Mouse (Mus musculus) brown adipose tissue, adult 24 weeks (tissue): Measurements from ENCODE around the gene Mul1. TPM values are rescaled to one million over a fixed set of nuclear protein-coding genes. Genes with fewer than 3 reads are reported as not detected.

Experiments
- H3K27ac ChIP-seq: fragments of 200-500 bp; replicated peaks from 2 replicates; pipeline ENCODE4 v1.5.1; 2012; ENCODE audit warnings: low read depth, mild to moderate bottlenecking, low read length
- H3K4me1 ChIP-seq: fragments of 200-500 bp; 2 replicates; pipeline ENCODE4 v1.6.1; 2012; ENCODE audit warnings: low read length, mixed read lengths; ENCODE audit not compliant: control insufficient read depth, insufficient read depth, insufficient read length
- H3K4me3 ChIP-seq: fragments of 200-500 bp; 2 replicates; pipeline ENCODE4 v1.5.1; 2012; ENCODE audit warnings: low read depth, mild to moderate bottlenecking, low read length, moderate library complexity; ENCODE audit not compliant: insufficient read depth
- polyA plus RNA-seq: library from polyadenylated mRNA; stranded (reverse); fragments of >200 nt; gene quantifications from 2 replicates; pipeline ENCODE4 v1.2.4, GENCODE M21; 2012; ENCODE audit not compliant: missing spikeins, insufficient read depth, insufficient read length

Mul1 gene
- polyA plus RNA-seq, 1 experiment: 29.9 TPM

DNA sequence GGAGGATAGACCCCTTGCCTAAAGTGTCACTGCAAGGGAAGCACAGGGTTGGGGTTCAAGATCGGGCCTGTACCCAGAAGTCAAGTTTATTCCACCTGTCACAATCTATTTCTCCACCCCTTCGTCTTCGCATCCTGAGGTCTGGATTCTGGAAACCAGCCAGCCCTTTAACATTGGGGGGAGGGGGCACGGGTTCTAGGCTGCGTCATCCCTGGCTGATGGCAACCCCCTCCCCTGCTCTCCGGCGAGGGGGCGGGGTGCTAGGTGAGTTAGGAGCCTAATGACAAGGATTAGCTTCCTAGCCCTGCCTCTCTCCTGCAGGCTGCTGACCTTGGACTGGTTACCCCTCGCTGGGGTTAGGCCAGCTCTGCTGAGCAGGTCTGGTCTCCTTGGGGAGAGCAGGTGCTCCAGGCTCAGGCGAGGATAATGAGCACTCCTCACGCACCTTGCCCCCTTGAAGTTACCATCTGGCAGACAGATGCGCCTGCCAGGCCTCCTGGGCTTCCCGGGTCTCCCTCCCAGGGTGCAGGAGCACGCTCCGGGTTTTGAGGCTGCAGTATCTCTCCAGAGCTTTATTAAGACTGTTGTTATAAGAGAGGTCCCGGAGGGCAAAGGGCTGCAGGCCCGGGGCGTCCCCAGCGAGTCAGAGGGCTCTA, 18.8 kb downstream of the Mul1 start:
- H3K4me1 ChIP-seq: no peaks in the 10 kb centered on the region
- H3K4me3 ChIP-seq: peak overlapping the region; percentile 83
- H3K27ac ChIP-seq: no peak overlapping the region

DNA sequence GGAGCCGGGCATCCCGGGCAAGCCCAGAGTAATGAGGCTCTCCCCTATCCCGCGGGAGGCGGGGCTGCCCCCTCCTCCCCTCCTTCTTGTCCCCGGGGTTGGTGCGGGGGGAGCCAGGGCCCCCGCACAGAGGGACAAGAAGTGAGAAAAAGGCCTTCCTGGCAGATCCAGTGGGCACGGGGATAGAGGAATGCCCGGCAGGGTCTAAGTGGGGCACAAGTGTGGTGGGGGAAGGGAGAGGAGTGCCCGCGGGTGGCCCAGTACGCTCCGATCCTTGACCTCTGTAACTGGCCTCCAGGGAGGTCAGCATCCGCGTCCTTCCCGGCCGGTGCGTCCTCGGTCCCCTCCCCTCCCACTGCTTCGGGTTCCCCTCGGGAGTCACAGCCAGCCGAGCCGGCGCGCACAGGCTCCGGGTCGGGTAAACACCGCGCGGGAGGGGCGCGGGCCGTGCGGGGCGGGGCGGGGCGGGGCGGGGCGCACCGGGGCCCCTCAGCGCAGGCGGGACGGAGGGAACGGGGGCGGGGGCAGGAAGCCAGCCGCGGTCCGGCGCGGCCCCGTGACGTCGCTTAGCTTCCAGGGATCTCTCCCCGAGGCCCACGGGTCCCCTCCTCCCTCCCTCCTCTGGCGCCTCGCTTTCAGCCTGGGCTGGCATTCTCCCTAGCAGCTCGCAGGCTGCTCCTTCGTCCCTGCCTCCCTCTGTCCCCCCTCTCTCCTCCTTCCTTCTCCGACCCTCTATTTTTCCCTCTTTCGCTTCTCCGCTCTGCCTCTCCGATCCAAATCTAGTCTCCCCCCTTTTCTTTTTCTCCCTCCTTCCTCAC, 19.5 kb downstream of the Mul1 start, which contains the start of gene Camk2n1:
Gene Camk2n1, plus strand, starts transcription at position 562 of the 818 bp plus-strand sequence.
- Histone ChIP-seq H3K27ac (peak within 1 kb of the TSS; percentile 84), H3K4me1 (no peaks in the 10 kb centered on the region), H3K4me3 (peak within 1 kb of the TSS; percentile 83)

DNA sequence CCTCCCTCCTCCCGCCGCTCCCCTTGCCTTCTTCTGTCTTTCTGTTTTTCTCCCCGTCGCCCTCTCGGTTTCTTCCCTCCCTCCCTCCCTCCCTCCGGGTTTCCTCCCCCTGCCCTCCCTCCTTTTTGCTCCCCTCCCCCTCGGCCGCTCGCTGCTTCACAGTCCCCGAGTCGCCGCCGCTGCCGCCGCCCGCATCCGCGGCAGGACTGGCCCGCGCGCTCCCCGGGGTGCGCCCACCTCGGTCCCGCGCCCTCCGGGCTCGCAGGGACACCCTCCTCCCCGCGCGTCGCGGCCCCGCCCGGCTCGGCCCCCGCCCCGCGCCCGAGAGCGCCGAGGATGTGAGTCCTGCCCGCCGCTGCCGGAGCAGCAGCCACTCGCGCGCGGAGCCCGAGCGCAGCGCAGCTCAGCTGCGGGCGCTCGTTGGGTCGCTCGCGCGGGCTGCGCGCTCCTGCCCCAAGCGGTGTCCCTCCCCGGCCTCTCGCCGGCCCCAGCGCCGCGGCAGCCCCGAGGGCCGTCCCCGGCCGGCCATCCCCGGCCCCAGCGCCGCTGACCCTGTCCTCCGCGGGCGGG, 20.2 kb downstream of the Mul1 start:
- Histone ChIP-seq H3K4me3 (peak overlapping the region; percentile 83), H3K4me1 (no peaks in the 10 kb centered on the region), H3K27ac (peak overlapping the region; percentile 84)

DNA sequence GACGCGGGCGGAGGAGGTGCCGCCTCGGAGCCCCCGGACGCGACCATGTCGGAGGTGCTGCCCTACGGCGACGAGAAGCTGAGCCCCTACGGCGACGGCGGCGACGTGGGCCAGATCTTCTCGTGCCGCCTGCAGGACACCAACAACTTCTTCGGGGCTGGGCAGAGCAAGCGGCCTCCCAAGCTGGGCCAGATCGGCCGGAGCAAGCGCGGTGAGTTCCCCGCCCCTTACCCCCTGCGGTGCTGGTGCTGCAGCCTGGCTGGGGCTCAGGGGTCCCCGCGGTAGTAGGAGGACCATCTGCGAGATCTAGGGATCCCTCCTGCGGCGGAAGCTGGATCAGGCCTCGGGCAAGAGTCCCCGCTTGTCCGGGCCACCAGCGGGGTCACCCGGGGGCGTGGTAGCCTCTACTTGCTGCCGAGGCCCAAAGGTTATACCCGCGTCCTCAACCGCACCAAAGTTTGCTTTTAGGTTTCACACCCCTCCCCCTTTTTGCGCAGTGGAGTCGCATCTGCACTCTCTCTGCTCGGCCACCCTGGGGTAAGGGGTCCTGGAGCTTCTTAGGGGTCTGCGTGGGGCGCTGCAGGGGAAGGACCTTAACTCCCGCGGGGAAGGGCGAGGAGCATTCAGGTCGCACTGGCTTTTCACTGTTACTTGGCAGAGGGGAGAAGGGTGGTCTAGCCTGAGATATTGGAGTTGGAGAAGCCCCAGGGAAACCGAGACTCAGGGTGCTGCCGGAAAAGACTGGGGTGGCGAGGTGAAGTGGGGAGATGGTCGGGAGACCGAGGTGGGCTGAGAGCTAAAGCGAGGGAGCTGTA, 20.9 kb downstream of the Mul1 start:
- Histone ChIP-seq H3K27ac (no peak overlapping the region), H3K4me1 (no peaks in the 10 kb centered on the region), H3K4me3 (peak overlapping the region; percentile 83)

DNA sequence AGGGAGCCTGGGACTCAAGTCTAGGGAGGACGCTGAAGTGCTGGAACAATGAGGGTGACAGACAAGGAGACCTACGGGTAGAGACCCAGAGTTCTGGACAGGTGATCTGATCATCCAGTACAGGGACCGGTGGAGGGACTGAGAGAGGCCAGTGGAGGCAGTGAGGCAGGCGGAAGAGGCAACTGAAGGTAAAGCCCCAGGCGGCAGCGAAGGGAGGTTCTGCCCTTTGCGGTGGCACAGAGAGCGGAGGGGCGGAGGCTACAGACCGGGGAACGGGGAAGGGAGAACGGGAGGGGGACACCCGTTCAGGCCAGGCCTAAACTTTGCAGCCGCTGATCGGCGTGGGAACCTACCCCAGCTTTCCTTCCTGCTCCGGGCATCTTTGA, 21.5 kb downstream of the Mul1 start:
- no peak overlapping the region for H3K27ac ChIP-seq

DNA sequence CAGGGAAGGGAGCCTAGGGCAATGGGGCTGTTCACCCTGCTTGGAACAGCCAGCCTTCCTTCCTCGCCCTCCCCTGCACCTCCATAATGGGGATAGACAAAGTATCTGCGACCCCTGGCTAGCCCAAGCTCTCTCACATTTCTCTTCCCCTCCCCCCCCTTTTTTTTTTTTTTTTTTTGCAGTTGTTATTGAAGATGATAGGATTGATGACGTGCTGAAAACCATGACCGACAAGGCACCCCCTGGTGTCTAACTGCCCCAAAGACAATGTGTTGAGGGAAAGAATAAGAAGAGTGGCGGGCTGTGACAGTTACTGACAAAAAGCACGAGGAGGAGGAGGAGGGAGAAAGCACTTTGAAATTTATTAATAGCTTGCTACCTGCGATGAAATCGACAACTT, 22.1 kb downstream of the Mul1 start:
- H3K4me1 ChIP-seq: no peaks in the 10 kb centered on the region
- H3K27ac ChIP-seq: no peak overlapping the region
- H3K4me3 ChIP-seq: peak overlapping the region; percentile 83

More for the DNA sequence above, 21.5 kb downstream of the Mul1 start:
- Histone ChIP-seq H3K4me3 (peak overlapping the region; percentile 83), H3K4me1 (no peaks in the 10 kb centered on the region)

DNA sequence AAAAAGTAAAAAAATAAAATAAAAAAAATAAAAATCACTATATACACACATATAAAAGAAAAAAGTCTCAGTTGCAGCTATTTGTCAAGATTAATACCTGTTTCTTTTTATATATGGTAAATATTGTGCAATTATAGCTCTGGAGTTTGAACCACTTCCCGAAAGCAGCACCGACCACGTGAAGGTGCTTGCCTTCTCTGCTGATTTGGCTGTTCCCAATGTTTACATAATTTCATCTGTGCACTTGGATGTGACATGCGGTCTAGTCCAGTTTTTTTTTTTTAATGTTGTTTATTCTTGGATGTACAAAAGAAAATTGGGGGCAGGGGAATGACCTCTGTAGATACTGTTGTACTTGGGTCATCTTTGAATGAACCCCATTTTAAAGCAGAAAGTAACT, 22.6 kb downstream of the Mul1 start:
- Histone ChIP-seq H3K4me3 (no peak overlapping the region), H3K4me1 (no peaks in the 10 kb centered on the region), H3K27ac (no peak overlapping the region)

DNA sequence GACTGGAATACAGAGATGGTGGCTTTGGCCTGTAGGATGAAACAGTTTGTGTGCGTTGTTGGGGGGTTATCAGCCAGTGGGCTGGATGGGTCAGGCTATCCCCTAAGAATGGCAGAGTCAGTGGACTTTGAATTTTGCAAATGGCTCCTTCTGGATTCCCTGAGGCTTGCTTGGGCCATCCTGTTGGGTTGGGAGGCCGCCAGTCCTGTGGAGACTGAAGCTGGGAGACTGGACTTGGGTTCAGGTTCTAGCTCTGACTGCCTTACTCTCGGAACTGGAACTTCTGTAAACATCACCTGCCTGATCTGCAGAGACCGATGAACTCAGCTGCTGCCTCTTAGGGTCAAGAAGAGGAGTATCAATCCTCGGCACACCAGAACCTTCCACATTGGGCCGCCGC, 23.7 kb downstream of the Mul1 start:
- Histone ChIP-seq H3K4me3 (no peak overlapping the region), H3K4me1 (no peaks in the 10 kb centered on the region), H3K27ac (no peak overlapping the region)

DNA sequence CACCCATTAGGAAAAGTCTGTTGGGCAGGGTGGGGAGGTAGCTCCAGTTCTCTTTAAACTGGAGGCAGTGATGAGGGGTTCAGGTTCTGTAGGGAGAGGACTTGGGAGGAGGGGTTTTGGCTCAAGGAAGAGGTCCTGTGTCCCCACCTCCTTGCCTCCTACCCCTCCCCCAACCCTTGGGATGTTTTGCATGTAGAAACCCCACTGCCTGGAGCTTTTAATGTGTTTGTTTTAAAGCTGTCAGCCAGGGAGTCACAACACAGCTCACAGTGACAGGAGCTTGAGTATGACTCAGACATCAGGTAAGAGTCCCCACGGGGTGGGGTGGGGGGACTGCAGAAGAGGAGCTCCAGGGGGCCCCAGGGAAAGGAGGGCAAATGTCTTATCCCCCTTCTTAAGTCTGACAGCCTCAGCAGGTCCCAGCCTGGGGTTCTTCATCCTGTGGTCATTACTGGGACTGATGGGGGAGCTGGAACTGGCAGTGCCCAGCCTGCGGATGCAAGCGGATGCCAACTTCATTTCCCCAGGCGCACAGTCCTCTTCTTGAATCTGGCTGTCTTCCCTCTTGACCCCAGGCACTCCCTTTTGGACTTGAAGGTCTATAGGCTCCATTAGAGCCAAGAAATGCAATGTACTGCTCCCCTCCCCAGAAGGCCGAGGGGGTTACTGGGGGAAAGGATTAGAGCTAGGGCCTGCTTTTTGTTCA, 24.4 kb downstream of the Mul1 start:
- H3K4me1 ChIP-seq: peaks cover 3% of the 10 kb centered on the region; the same call in 1 of the 2 replicates
- H3K27ac ChIP-seq: no peak overlapping the region
- no peak overlapping the region for H3K4me3 ChIP-seq

DNA sequence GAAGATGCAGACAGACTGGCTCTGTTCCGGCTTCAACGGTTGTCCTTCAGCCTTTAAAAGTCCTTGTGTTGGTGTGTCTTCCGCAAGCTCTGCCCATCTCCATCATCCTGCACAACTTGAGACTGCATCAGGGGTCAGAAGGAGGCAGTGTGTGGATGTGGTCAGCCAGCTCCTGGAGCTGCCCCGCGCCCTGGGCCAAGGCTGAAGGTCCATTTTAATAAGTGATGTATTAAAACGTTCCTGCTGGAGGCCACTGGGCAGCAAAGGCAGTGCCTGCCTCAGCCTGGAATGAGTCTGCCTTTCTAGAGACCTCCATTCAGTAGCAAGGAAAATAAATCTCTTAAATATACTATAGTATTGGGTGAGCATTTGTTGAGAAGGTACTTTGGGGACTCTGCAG, 25.3 kb downstream of the Mul1 start:
- H3K27ac ChIP-seq: no peak overlapping the region
- peaks cover 8% of the 10 kb centered on the region for H3K4me1 ChIP-seq
- no peak overlapping the region for H3K4me3 ChIP-seq

DNA sequence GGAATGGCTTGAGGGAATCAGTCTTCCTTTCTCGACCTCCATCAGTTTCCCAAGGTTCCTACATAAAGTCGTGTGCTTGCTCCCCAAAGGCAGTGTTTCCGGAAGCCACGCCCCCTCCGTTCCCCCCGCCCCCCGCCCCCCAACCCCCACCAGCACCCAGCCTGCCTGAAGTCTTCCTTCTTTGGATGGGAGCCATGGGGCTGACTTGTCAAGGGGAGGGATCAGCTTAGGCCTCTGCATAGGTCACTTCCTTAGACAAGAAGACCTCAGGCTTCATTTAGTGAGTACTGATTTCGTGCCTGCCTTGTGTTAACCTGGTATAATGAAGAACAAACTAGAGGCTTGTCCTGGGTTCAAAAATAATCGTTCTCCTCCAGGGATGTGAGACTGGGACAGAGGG, 26.4 kb downstream of the Mul1 start:
- Histone ChIP-seq H3K4me1 (peaks cover 8% of the 10 kb centered on the region), H3K4me3 (no peak overlapping the region), H3K27ac (no peak overlapping the region)

DNA sequence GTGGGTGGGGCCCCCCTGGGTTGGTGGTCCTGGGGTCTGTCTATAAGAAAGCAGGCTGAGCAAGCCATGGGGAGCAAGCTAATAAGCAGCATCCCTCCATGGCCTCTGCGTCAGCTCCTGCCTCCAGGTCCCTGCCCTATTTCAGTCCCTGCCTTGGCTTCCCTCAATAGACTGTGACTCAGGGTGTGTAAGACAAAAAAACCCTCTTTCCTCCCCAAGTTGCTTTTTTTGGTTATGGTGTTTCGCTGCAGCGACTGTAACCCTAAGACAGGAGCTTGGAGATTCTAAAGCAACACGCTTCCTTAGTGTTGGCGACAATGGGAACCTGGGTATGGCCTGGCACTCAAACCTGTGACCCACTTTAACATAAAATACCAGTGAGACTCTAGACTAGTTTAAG, 27.0 kb downstream of the Mul1 start:
- peaks cover 8% of the 10 kb centered on the region for H3K4me1 ChIP-seq
- no peak overlapping the region for H3K27ac ChIP-seq
- H3K4me3 ChIP-seq: no peak overlapping the region

DNA sequence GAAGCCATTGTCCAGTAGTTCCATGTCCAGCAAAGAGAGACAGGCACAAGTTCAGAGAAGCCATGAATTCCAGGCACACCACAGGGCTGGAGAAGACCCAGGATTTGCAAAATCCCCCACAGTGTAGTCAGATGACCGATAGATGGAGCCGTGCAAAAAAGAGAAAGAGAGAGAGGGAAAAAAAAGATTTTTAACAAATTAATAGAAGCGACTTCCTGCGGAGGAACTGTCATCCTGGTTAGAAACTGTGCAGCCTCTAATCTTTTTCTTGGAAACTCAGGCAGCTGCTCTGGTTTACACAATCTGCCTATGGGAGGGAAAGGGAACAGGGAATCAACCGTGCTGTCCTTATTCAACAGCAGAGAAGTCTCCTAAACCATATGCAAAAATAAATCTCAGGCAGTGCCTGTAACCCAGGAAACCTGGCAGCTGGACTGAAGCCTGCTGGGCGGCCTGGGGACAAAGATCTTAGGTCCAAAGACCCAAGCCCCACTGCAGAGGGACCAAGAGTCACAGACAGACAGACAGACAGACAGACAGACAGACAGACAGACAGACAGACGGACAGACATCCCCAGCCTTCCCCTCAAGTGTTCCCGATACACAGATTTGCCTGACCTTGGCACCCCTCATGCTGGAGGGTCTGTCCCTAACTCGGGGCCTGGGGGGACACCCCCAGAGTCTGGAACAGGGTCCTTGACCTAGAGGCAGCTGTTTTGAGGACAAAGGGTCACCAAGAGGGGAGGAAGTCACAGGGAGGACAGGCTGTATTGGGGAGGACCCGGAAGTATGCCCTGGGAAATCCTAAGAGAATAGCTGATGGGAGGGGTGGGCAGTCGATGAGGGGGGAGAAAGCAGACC, 28.7 kb downstream of the Mul1 start:
- H3K4me1 ChIP-seq: peaks cover 8% of the 10 kb centered on the region
- peak overlapping the region; percentile 9; the same call in 1 of the 2 replicates for H3K27ac ChIP-seq
- H3K4me3 ChIP-seq: no peak overlapping the region
